Mouse (Mus musculus) thymus, adult 18-20 months (tissue): Measurements from ENCODE around the gene Myl3.

Source experiments
- DNase-seq, 2 experiments: peaks; one replicate each; pipeline ENCODE4 v3.0.0; 2022; ENCODE audit warnings: mixed read lengths in 2 of 2

Myl3 gene

DNA sequence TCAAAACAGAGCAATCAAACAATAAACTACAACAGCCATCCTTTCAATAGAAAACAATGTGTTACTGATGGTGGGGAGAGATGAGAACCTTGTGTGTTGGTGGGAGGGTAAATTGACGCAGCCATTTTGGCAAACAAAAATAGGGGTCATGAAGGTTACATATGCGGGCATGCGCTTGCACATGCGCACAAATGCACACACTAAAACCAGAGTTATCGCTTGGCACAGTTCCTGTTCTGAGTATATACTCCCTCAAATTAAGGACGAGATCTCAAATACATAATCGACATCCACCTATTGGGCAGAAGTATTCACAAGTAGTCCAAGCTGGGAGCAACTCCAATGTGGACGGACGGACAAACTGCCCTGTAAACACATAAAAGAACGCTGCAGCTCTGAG, 30.7 kb downstream of the Myl3 start:
- no peak for DNase-seq

DNA sequence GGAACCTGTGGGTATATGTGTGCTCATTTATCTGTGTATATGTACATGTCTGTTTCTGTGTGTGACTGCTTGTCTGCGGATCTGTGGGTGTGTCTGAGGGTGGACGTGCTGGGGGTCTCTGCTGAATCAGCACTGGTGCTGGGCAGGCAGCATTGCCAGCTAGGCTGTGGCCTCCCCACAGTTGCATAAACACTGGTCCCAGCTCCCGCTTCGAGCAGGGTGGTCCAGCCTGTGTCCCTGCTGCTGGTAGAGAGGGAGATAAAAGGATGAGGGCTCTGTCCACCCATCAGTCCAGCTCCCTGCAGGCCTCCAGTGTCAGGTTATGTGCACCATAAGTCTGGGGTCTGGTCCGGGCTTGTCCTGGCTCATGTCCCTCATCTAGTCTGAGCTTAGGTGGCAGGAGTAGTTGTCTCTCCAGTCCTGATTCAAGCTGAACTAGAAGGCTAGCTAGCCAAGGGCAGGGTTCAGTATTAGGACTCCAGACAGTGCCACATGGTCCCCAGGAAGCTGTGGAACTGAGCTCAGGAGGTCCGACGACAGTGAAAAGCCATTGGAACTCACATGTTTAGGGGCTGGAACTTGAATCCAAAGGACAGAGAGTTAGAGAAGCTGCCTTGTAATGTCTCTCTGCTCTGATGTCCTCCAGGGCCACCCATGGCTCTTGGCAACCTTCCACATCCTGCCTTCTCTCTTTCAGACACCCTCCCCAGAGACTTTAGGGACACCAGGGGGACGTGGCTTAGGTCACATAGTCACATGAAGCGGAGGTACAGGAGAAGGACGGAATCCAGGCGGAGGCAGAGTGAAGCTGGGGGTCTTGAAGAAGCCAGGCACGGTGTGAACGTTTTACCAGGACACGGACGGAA, 33.0 kb downstream of the Myl3 start:
- no peak for DNase-seq

DNA sequence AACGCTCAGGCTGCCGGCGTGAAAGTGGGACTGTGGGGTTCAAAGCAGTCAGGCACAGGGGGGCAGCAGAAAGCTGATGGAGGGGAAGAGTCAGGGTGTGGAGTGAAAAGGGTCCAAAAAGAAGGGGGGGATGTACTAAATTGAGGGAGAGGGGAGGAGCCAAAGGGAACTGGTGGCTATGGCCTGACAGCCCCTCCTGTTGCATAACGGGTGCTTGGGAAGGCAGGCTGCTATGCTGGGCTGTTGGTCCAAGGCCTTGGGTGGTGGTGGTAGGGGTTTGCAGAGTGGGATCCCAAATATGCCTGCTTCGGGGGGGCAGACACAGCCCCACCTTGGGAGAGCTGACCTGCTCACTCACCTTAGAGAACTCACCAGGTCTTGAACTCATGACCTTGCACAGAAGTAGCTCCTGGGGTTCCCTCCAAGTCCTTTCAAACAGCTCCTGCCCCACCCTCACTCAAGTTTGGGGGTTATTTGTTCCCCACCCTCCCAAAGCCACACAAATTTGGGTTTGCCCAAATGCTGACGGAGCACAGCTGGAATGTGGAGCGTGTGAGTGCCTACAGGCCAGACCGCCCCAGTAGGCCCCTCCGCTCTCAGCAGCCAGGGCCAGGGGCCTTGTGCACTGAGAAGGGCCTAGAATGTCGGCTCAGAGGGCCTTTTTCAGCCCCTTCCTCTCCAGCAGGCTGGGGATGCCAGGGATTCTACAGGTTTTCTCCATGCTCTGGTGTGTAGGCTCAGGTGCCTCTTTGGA, 33.8 kb downstream of the Myl3 start:
- no peak for DNase-seq

DNA sequence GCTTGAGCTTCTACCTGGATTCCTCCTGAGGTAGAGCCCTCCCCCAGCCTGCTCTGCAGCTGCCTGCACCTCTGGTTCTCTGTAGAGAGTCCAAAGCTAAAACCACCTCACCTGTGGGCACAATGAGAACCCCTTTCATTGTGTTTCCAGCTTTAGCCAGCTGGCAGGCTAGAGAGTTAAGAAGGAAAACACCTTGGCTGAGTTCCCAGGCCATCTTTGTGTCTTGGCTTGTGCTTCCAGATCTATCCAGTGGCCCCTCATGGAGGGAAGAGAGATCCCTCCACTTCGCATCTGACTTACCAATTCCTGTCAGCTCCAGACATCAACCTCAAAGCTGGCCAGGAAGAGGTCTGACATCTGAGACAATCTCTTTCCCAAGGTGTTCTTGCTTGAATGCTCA, 36.4 kb downstream of the Myl3 start:
- DNase-seq: no peak

DNA sequence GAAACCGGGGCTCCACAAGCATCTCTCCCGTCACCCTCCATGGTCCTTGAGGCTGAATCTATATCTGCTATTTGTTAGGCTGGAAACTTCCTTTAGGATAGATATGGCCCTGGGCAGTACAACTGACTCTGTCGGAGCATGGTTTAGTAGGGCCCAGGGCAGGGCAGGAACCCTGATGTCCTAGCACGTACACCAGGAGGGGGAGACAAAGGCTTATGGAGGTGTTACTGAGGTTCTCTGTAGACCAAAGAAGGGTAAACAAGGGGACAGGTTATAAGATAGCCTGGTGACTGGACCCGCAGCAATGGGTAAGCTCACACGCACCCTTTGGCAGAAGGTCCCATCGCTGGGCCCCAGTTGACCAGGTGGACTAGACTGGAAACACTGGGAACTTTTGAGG, 36.9 kb downstream of the Myl3 start:
- DNase-seq: no peak

DNA sequence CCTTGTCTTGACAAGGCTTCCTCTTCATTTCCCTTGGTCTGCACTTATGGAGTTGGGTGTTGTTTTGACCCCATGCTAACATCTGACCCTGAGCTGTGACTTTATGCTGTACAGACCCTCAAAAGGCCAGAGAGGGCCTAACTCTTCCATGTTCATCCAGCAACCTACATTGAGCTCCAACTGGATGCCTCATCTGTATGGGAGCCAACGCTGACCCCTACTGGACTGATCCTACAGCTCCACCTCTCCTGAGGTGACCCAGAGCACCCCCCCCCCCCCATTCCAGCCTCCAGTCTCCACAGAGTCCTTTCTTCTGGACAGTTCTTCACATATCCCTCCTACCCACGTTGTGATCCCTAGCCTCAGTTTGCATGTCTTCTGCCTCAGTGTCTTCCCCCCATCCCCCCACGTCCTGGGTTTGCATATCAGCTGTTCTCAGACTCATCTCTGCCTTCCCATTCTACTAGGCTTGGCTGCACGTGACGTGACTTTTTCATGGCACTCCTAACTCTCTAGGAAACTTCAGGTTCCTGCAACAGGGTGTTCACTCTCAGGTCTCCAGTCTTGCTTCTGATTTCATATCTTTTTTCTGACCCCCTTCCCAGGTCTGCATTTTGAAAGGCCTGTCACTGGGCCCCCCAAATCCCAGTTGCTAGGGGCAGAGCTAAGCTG, 37.7 kb downstream of the Myl3 start:
- DNase-seq: no peak

DNA sequence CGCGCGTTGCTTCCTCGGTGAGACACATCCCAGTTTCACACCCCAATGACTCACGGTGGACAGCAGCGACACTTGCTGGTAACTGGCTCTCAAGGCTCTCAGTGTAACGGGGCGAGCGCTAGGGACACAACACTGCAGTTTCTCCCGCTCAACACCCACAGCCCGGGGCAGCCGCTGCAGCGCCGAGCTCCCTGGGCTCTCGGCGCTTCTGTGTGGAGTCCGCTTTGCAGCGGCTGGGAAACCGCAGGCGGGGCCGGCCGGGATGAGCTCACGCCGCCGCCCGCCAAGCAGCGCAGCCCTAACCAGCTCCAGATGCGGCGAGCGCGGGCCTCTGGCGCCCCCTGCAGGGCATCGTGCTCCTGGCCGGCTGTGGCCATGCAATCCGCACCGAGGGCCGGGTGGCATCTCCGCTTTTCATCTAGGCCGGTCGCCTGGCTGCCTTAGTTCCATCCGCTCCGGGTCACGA, 39.6 kb downstream of the Myl3 start:
- DNase-seq: peak; percentile 69 to 73

DNA sequence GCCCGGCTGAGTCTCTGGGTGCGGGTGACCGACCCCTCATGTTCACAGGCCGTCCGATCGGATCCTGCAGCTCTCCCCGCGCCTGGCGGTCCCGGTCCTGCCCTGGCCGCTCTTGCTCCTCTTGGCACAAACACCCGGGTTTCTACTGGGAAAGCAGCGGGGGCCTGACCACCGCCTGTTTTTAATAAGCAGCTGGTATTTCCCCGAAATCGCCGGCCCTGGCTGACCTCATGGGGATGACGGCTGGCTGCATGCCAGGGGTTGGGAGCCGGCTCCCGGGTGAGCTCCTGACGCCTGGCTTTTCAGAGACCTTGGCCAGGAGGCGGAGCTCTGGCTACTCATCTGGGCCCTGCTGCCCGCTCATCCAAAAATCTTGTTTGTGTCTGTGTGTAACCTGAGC, 40.1 kb downstream of the Myl3 start:
- DNase-seq: peak; percentile 24 to 46

DNA sequence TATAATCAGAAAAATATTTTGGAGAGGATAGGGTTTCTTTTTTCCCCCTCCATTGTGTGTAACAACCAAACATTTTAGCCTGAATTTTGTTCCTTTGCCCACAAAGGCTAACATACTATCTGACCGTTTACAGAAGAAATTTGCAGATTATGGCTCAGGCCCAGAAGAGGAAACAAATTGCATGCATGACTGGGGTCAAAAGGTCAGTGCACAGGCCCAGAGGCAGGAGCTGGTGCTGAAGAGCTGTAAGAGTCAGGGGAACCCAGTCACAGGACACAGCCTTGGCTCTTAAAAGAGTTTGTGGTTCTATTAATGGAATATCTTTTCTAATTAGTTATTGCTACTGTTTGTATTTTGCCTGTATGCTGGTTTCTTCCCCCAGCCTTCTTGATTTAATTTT, 42.0 kb downstream of the Myl3 start:
- no peak for DNase-seq

DNA sequence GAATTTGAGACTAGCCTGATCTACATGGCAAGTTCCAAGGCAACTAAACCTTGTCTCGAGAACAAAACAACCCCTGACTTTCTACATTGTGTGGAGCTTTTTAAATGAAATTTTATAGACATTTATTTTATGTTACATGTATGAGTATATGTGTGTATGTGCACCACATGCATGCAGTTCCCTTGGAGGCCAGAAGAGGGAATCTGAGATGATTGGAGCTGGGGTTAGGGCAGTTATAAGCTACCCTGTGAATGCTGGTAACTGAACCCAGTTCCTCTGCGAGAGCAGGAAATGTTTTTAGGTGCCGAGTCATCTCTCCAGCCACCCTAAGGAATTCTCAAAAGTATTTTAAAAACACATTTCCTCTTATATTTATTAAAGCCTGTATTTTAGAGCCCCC, 46.5 kb downstream of the Myl3 start:
- no peak for DNase-seq

DNA sequence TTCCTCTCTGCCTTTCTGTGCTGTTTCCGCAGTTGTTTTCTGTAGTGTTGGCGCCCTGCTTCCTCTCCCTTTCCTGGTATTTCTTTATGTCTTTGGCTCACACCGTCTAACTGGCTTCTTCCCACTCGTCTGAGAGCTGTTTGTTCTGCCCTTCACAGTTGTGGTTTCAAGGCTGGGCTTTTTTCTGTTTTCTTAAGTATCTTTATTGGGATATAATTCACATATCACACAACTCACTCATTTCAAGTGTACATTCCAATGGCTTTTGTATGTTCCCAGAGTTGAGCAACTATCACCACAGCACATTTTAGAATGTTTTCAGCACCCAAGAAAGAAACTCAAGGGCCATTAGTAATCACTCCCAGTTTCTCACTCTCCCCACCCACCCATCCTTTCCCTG, 48.8 kb downstream of the Myl3 start:
- DNase-seq: no peak

DNA sequence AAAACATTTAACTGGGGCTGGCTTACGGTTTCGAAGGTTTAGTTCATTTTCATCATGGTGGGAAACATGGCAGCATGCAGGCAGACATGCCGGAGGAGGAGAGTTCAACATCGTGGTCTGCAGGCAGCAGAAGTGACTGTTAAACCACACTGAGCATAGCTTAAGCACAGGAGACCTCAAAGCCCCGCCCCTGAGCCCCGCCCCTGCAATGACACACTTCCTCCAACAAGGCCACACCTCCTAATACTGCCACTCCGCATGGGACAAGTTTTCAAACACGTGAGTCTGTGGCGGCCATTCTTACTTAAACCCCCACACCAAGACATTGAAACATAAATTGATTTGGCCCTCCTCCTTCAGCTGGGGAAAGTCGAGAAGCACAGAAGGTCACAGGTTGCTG, 55.4 kb downstream of the Myl3 start:
- no peak for DNase-seq

DNA sequence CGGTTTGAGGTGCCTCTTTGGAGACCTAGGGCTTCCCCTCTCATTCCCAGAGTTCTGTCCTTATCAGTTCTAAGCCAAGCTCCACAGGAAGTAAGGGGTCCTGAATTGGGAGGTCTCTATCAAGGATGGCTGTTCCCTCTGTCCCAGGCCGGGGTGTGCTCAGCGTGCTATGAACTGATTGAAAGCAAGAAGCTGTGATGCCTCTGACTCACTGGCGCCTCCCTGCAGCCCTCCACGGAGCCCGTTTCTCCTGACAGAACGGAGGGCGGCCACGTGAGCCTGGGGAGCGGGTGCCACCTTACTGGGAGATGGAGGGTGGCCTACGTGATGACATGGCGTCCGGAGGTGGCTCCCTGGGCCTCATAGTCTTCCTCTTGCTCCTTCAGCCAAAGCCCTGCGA, 56.2 kb downstream of the Myl3 start, which contains the start of gene Prss42:
Prss42 (plus strand) TSS at position 301 of the 400 bp plus-strand sequence.
- DNase-seq: no peak

DNA sequence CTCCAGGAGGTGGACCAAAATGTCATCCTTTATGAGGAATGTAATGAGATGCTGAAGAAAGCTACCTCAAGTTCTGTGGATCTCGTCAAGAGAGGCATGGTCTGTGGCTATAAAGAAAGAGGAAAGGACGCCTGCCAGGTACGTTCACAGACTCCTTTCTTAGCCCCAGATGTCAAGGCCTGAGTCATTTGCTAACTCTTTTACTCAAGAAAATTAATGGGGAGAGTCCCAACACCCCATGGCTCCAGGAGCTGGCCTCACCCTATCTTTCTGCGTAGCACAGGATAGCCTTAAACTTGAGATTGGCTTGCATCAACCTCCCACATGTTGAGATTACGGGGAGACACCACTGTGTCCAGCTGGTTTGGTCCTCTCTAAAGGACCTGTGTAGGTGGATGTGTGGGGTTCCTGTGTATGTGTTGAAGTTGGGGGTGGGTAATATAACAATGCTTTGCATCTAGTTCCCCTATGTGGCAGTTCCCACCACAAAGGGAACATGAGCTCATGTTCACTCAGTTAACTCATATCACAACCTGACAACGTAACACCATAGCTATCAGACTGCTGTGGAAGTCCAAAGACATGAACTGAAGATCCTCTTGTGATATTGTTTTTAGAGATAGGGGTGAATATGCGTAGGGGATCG, 59.3 kb downstream of the Myl3 start:
- DNase-seq: no peak

DNA sequence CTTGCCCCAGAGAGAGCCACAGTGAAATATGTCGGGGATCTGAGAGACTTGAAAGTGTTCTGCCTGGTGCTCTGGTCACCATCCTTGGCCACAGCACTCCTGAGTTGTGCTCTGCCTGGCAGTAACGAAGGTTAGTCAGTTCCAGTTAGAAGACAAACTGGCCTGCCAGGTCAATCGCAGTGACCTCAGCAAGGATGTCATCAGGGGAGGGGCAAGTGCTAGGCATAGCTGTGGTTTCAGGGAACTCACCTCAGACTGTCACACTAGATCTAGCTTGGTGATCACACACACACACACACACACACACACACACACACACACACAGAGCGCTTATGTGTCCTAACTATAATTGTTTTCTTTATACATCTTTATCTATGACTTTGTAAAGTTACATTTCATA, 61.6 kb downstream of the Myl3 start:
- no peak for DNase-seq

DNA sequence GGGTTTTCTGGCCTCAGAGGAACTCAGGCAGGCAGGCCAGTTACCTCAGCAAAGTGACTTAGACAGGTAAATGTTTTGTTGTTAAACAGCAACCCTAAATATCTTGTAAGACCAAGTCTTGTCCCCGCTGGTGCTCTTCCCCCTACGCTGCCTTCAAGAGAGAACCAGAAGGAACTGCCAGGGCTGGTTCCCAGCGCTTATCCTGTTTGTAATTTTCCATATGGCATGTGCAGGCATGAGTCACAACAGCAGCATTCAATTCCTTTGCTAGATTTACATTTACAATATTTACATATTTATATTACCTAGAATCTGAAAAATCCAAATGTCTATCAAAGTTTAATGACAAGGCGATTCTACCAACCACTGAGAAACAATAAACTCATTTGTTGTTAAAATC, 68.4 kb downstream of the Myl3 start:
- DNase-seq: no peak

DNA sequence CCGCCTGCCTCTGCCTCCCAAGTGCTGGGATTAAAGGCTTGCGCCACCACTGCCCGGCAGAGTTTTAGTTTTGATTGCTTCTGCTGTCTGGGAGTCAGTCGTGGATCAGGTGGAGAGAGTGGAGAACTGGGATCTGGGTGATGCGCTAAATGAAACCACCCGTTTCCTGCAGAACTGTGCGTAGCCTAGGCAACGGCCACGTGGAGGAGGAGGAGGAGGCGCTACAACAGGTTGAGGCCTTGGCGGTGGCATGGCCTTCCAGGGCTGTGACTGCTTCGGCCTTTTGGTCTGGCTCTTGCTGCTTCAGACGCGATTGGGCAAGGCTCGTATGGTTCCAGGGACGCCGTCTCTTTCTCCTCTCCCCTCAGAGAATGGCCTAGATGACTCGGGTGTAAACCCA, 72.1 kb downstream of the Myl3 start, which contains the start of gene Prss44:
Prss44 (plus strand) TSS at position 206 of the 400 bp plus-strand sequence.
- no peak for DNase-seq
